Mouse (Mus musculus): ENCODE data around the gene Aco2. TPM values are rescaled to one million over a fixed set of nuclear protein-coding genes. Genes with fewer than 3 reads are reported as not detected.

The Aco2 gene
- polyA plus RNA-seq, 1 experiment from 2014 or later: 178 TPM

GRCm38 (mm10) chr15:81939774-81940173, 67.7 kb downstream of the Aco2 start:
- Histone ChIP-seq H3K4me2 (ENCODE audit: low read length) (no peak overlapping the region), H3K9me3 (ENCODE audit: control insufficient read depth, low read length) (no peaks in the 10 kb centered on the region), H3K36me3 (ENCODE audit: control insufficient read depth, insufficient read depth, low read length) (no peaks in the 10 kb centered on the region), H3K9ac (ENCODE audit: low read length) (no peak overlapping the region), H3K27ac (ENCODE audit: low read depth) (no peak overlapping the region), H3K4me1 (replicated peaks; ENCODE audit: control insufficient read depth, insufficient read depth, low read length) (peaks cover 14% of the 10 kb centered on the region), H3K4me3 (ENCODE audit: low read depth, low read length) (no peak overlapping the region), H3K27me3 (replicated peaks; ENCODE audit: control insufficient read depth, insufficient read depth, low read length) (no peaks in the 10 kb centered on the region)
- ATAC-seq (replicated peaks; ENCODE audit: low FRiP score, low TSS enrichment, low read depth) (no peak), DNase-seq (ENCODE audit: low spot score) (no peak)
- 69% methylated on average over 4 of the region's 4 CpGs for WGBS

GRCm38 (mm10) chr15:81940219-81940618, 68.1 kb downstream of the Aco2 start:
- 86% methylated on average over 5 of the region's 5 CpGs for WGBS
- H3K4me2 ChIP-seq (ENCODE audit: low read length): no peak overlapping the region
- H3K27me3 ChIP-seq (replicated peaks; ENCODE audit: control insufficient read depth, insufficient read depth, low read length): no peaks in the 10 kb centered on the region
- H3K9me3 ChIP-seq (ENCODE audit: control insufficient read depth, low read length): no peaks in the 10 kb centered on the region
- H3K36me3 ChIP-seq (ENCODE audit: control insufficient read depth, insufficient read depth, low read length): no peaks in the 10 kb centered on the region
- no peak overlapping the region for H3K4me3 ChIP-seq (ENCODE audit: low read depth, low read length)
- H3K27ac ChIP-seq (ENCODE audit: low read depth): no peak overlapping the region
- DNase-seq (ENCODE audit: low spot score) (no peak), ATAC-seq (replicated peaks; ENCODE audit: low FRiP score, low TSS enrichment, low read depth) (no peak)
- peaks cover 14% of the 10 kb centered on the region for H3K4me1 ChIP-seq (replicated peaks; ENCODE audit: control insufficient read depth, insufficient read depth, low read length)
- no peak overlapping the region for H3K9ac ChIP-seq (ENCODE audit: low read length)

DNA sequence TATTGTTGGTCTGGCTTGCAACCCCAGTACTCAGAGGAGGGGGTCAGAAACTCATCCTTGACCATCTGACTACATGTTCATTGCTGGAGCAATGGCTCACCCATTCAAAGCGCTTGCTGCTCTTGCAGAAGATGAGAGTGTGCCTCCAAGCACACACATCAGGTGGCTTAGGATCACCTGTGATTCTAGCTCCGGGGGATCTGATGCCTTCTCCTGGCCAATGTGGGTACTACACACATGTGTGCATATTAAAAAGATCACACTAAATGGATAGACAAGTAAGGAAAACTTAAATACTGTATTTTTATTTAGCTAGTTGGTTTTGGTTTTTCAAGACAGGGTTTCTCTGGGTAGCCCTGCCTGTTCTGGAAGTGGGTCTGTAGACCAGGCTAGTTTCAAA, 68.9 kb downstream of the Aco2 start:
- Histone ChIP-seq H3K4me1 (replicated peaks; ENCODE audit: control insufficient read depth, insufficient read depth, low read length) (peaks cover 14% of the 10 kb centered on the region), H3K9ac (ENCODE audit: low read length) (no peak overlapping the region), H3K27me3 (replicated peaks; ENCODE audit: control insufficient read depth, insufficient read depth, low read length) (no peaks in the 10 kb centered on the region), H3K9me3 (ENCODE audit: control insufficient read depth, low read length) (no peaks in the 10 kb centered on the region), H3K4me2 (ENCODE audit: low read length) (no peak overlapping the region), H3K36me3 (ENCODE audit: control insufficient read depth, insufficient read depth, low read length) (no peaks in the 10 kb centered on the region), H3K4me3 (ENCODE audit: low read depth, low read length) (no peak overlapping the region), H3K27ac (ENCODE audit: low read depth) (no peak overlapping the region)
- DNase-seq (ENCODE audit: low spot score) (no peak), ATAC-seq (replicated peaks; ENCODE audit: low FRiP score, low TSS enrichment, low read depth) (no peak)
- WGBS: 94% methylated on average over 2 of the region's 2 CpGs

DNA sequence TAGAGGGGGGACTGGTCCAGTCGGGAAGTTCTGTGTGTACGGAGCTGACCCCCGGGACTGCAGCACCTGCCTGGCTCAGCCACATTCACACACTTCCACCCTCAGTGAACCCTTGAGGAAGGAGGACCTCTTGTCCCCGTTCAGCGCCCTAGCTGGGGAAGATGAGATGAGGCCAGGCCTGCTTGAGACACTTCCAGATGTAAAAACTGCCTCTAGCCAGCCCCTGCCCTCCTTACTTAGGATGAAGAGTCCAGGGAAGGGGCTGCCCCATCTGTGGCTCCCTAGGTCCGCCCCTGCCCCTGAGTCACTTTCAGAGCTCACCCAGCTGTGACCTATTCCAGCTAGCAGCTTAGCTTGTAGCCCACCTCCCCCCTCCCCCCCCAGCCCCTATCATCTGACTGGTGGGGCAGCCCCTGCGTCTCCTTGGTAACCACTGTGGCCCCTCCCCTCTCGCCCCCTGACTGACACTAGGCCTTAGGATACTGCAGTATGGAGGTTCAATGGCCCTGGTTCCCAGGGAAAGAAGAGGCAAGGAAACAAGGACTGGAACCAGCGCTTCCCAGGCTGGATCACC, 71.2 kb downstream of the Aco2 start:
- ATAC-seq (replicated peaks; ENCODE audit: low FRiP score, low TSS enrichment, low read depth) (no peak), DNase-seq (ENCODE audit: low spot score) (no peak)
- H3K4me1 ChIP-seq (replicated peaks; ENCODE audit: control insufficient read depth, insufficient read depth, low read length): 0 out of 2 replicates have a peak, but pooled peaks cover under 1% of the 10 kb centered on the region
- no peak overlapping the region for H3K27ac ChIP-seq (ENCODE audit: low read depth)
- WGBS: 19% methylated on average over 9 of the region's 9 CpGs
- no peak overlapping the region for H3K4me3 ChIP-seq (ENCODE audit: low read depth, low read length)
- H3K9me3 ChIP-seq (ENCODE audit: control insufficient read depth, low read length): no peaks in the 10 kb centered on the region
- no peak overlapping the region for H3K4me2 ChIP-seq (ENCODE audit: low read length)
- H3K36me3 ChIP-seq (ENCODE audit: control insufficient read depth, insufficient read depth, low read length): no peaks in the 10 kb centered on the region
- H3K27me3 ChIP-seq (replicated peaks; ENCODE audit: control insufficient read depth, insufficient read depth, low read length): no peaks in the 10 kb centered on the region
- H3K9ac ChIP-seq (ENCODE audit: low read length): no peak overlapping the region

DNA sequence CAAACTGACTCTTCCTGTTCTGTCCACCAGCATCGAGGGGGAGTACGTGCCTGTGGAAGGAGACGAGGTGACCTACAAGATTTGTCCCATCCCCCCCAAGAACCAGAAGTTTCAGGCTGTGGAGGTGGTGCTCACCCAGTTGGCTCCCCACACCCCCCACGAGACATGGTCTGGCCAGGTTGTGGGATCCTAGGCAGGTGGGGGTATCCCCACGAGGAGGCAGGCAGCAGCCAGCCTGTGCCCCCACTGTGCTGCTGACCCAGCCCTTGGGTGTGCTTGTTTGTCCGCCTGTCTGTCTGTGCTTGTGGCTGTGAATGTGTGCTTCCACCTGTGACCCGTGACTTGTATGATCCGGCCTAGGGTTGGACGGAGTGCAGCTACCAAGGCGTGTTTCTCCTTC, 77.0 kb downstream of the Aco2 start:
- H3K4me2 ChIP-seq (ENCODE audit: low read length): no peak overlapping the region
- WGBS: 77% methylated on average over 10 of the region's 10 CpGs
- H3K27ac ChIP-seq (ENCODE audit: low read depth): no peak overlapping the region
- H3K27me3 ChIP-seq (replicated peaks; ENCODE audit: control insufficient read depth, insufficient read depth, low read length): no peaks in the 10 kb centered on the region
- peaks cover 13% of the 10 kb centered on the region; the same call in 1 of the 2 replicates for H3K36me3 ChIP-seq (ENCODE audit: control insufficient read depth, insufficient read depth, low read length)
- H3K9me3 ChIP-seq (ENCODE audit: control insufficient read depth, low read length): no peaks in the 10 kb centered on the region
- no peak overlapping the region for H3K4me3 ChIP-seq (ENCODE audit: low read depth, low read length)
- no peak for ATAC-seq (replicated peaks; ENCODE audit: low FRiP score, low TSS enrichment, low read depth)
- no peaks in the 10 kb centered on the region for H3K4me1 ChIP-seq (replicated peaks; ENCODE audit: control insufficient read depth, insufficient read depth, low read length)
- no peak for DNase-seq (ENCODE audit: low spot score)
- no peak overlapping the region for H3K9ac ChIP-seq (ENCODE audit: low read length)

DNA sequence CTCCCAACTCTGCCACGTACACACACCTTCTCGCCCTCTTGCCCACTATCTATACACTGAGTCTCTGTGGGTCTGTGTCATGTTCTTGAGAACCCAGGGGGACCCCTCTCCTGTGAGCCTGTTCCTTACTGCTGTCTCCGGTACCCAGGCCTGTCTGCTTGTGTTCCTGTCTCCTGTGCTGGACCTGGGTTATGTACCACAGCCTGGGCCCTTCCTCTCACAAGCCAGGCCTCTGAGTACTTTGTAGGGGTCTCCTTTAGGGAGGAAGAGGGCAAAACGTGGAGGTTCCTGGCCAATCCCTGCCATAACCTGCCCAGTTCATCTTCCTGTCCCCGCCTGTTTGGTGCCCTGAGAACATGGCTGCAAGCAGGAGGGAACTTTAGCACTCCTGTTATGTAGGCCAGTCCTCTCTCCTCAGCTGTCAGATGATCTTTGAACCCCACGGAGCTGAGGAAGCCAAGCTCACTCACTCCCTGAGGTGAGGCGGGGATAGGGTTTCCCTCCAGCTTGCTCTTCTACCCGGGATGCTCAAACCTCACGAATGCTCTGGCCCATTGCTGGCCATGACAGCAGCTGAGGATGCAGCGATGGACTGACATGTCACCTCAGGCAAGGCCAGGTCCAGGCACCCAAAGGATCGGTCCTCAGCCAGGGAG, 77.5 kb downstream of the Aco2 start:
- Histone ChIP-seq H3K36me3 (ENCODE audit: control insufficient read depth, insufficient read depth, low read length) (peaks cover 16% of the 10 kb centered on the region), H3K4me1 (replicated peaks; ENCODE audit: control insufficient read depth, insufficient read depth, low read length) (no peaks in the 10 kb centered on the region), H3K27ac (ENCODE audit: low read depth) (no peak overlapping the region), H3K4me3 (ENCODE audit: low read depth, low read length) (no peak overlapping the region), H3K4me2 (ENCODE audit: low read length) (no peak overlapping the region), H3K27me3 (replicated peaks; ENCODE audit: control insufficient read depth, insufficient read depth, low read length) (no peaks in the 10 kb centered on the region), H3K9me3 (ENCODE audit: control insufficient read depth, low read length) (no peaks in the 10 kb centered on the region), H3K9ac (ENCODE audit: low read length) (no peak overlapping the region)
- WGBS: 73% methylated on average over 11 of the region's 11 CpGs
- DNase-seq (ENCODE audit: low spot score) (no peak), ATAC-seq (replicated peaks; ENCODE audit: low FRiP score, low TSS enrichment, low read depth) (no peak)

- Histone ChIP-seq H3K27me3 (replicated peaks; ENCODE audit: control insufficient read depth, insufficient read depth, low read length) (no peaks in the 10 kb centered on the region), H3K4me3 (ENCODE audit: low read depth, low read length) (no peak overlapping the region), H3K9me3 (ENCODE audit: control insufficient read depth, low read length) (no peaks in the 10 kb centered on the region), H3K9ac (ENCODE audit: low read length) (no peak overlapping the region), H3K36me3 (ENCODE audit: control insufficient read depth, insufficient read depth, low read length) (peaks cover 22% of the 10 kb centered on the region), H3K27ac (ENCODE audit: low read depth) (no peak overlapping the region), H3K4me2 (ENCODE audit: low read length) (no peak overlapping the region), H3K4me1 (replicated peaks; ENCODE audit: control insufficient read depth, insufficient read depth, low read length) (no peaks in the 10 kb centered on the region)
- DNase-seq (ENCODE audit: low spot score) (no peak), ATAC-seq (replicated peaks; ENCODE audit: low FRiP score, low TSS enrichment, low read depth) (no peak)
- 84% methylated on average over 5 of the region's 5 CpGs for WGBS
Observed at GRCm38 (mm10) chr15:81950716-81951115, 78.6 kb downstream of the Aco2 start.

GRCm38 (mm10) chr15:81951159-81951558, 79.0 kb downstream of the Aco2 start:
- Histone ChIP-seq H3K9me3 (ENCODE audit: control insufficient read depth, low read length) (no peaks in the 10 kb centered on the region), H3K36me3 (ENCODE audit: control insufficient read depth, insufficient read depth, low read length) (peaks cover 22% of the 10 kb centered on the region), H3K9ac (ENCODE audit: low read length) (no peak overlapping the region), H3K27ac (ENCODE audit: low read depth) (no peak overlapping the region), H3K27me3 (replicated peaks; ENCODE audit: control insufficient read depth, insufficient read depth, low read length) (no peaks in the 10 kb centered on the region), H3K4me2 (ENCODE audit: low read length) (no peak overlapping the region), H3K4me1 (replicated peaks; ENCODE audit: control insufficient read depth, insufficient read depth, low read length) (no peaks in the 10 kb centered on the region), H3K4me3 (ENCODE audit: low read depth, low read length) (no peak overlapping the region)
- WGBS: 84% methylated on average over 9 of the region's 9 CpGs
- ATAC-seq (replicated peaks; ENCODE audit: low FRiP score, low TSS enrichment, low read depth) (no peak), DNase-seq (ENCODE audit: low spot score) (no peak)

DNA sequence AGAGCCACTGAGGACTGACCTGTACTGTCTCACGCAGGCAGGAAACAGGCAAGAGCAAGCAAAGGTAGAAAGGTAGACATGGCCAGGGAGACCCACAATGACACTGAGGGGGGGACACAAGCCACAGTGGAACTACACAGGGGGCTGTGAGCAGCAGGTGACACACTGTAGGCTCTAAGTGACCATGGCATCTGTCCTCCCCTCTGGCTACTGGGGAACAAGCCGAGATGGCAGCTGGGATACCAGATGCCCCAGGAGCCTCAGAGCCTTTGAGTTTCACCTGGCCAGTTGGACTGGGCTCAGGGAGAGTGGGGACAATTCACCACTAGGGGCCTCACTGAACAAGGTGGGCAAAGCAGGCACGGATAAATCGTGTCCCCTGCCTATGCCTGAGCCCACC, 80.2 kb downstream of the Aco2 start:
- no peak for DNase-seq (ENCODE audit: low spot score)
- no peak for ATAC-seq (replicated peaks; ENCODE audit: low FRiP score, low TSS enrichment, low read depth)

More for the DNA sequence above, 80.2 kb downstream of the Aco2 start:
- Histone ChIP-seq H3K36me3 (ENCODE audit: control insufficient read depth, insufficient read depth, low read length) (peaks cover 22% of the 10 kb centered on the region), H3K9me3 (ENCODE audit: control insufficient read depth, low read length) (no peaks in the 10 kb centered on the region), H3K4me1 (replicated peaks; ENCODE audit: control insufficient read depth, insufficient read depth, low read length) (no peaks in the 10 kb centered on the region), H3K4me3 (ENCODE audit: low read depth, low read length) (no peak overlapping the region), H3K9ac (ENCODE audit: low read length) (no peak overlapping the region), H3K27ac (ENCODE audit: low read depth) (no peak overlapping the region), H3K27me3 (replicated peaks; ENCODE audit: control insufficient read depth, insufficient read depth, low read length) (no peaks in the 10 kb centered on the region), H3K4me2 (ENCODE audit: low read length) (no peak overlapping the region)
- WGBS: 86% methylated on average over 4 of the region's 4 CpGs
